Mouse (Mus musculus): Measurements from ENCODE around the gene Lypd6. TPM values are rescaled to one million over a fixed set of nuclear protein-coding genes. Genes with fewer than 3 reads are reported as not detected.

Gene Lypd6
- 1.9 and 4.7 TPM in 2 replicates for polyA plus RNA-seq (2012; rRNA removed)

DNA sequence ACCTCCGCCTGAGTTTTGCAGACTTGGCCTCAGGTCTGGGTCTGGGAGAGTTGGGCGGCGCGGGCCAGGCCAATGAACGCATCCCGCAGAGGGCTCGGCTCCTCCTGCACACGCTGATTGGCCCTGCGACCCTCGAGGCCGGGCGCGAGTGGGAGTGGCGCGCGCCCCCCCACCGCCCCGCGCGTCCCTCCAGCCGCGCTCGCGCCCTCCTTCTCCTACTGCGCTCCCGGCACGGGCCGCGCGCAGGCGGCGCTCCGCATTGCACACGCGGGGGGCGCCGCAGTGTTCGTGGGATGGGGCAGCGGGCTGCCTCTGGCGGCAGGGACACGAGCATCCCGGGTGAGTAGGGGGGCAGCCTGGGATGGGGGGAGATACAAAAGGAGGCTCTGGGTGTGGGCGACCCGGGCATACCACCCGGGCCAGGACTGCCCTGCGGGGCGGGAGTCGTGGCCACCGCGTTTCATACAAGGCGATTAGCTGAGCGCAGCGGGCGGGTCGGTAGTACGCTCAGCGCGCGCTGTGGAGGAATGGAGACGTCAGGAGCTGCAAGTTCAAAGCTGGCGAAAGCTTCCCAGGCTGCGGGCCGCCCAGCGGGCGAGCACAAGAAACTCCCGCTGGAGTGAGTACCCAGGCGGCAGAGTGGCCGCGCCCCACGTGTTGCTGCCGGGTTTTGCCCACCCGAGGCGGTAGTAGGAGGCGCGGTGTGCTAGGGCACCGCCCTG is at the start of gene Lypd6:
TSS of gene Lypd6 (plus strand) at position 184 of the 722 bp plus-strand sequence.

Other genes with a start within 250 kb of the Lypd6 start
- 36.7 and 42.7 TPM in 2 replicates for gene Mmadhc, start 230.4 kb downstream of the Lypd6 start, polyA plus RNA-seq (2012; rRNA removed)

All from colon, adult 2 months (tissue).